24 mouse cellular contexts compared by ENCODE assay signal in genomic region chr13:38311125-38311524, GRCm38 (mm10). TPM values are rescaled to one million over a fixed set of nuclear protein-coding genes. Genes with fewer than 3 reads are reported as not detected.
DNase-seq lines count a peak whose midpoint lies in the region; ATAC-seq and TF ChIP-seq lines count a peak whose summit lies in the region.
"Had no signal": no experiment of that assay in that cellular context is flagged by ENCODE, and none has a peak within 500 bp of the region (broad histone marks: within the 10 kb centered on the region; RNA-seq: fewer than 3 reads in every experiment).

No protein-coding gene starts in this region.

- no peak overlapping the region for H3K27ac ChIP-seq in intestine, postnatal 0 days (ENCODE audit: low read depth, low read length)
- no peak overlapping the region for H3K27ac ChIP-seq in intestine, embryonic 15.5 days
- H3K27ac ChIP-seq in lung, embryonic 15.5 days, result no peak overlapping the region
- H3K27ac ChIP-seq in stomach, postnatal 0 days (replicated peaks), result no peak overlapping the region
- H3K27ac ChIP-seq: embryonic facial prominence, embryonic 10.5 days; embryonic facial prominence, embryonic 12.5 days; forebrain, embryonic 13.5 days had no signal

- H3K4me1 ChIP-seq in intestine, postnatal 0 days (replicated peaks; ENCODE audit: control insufficient read depth, insufficient read depth, low read length), result 0 out of 2 replicates have a peak, but pooled peaks cover 3% of the 10 kb centered on the region
- no peaks in the 10 kb centered on the region for H3K4me1 ChIP-seq in intestine, embryonic 15.5 days (replicated peaks)
- H3K4me1 ChIP-seq in lung, embryonic 15.5 days, result peaks cover 5% of the 10 kb centered on the region; the same call in 1 of the 2 replicates
- no peaks in the 10 kb centered on the region for H3K4me1 ChIP-seq in stomach, postnatal 0 days (replicated peaks; ENCODE audit: control insufficient read depth, insufficient read depth)
- H3K4me1 ChIP-seq: embryonic facial prominence, embryonic 10.5 days; embryonic facial prominence, embryonic 12.5 days; forebrain, embryonic 13.5 days had no signal

- H3K4me3 ChIP-seq in intestine, postnatal 0 days (ENCODE audit: low read depth, low read length), result no peak overlapping the region
- H3K4me3 ChIP-seq in intestine, embryonic 15.5 days (replicated peaks), result no peak overlapping the region
- no peak overlapping the region for H3K4me3 ChIP-seq in lung, embryonic 15.5 days
- no peak overlapping the region for H3K4me3 ChIP-seq in stomach, postnatal 0 days (ENCODE audit: low read depth, low read length)
- H3K4me3 ChIP-seq: embryonic facial prominence, embryonic 10.5 days; embryonic facial prominence, embryonic 12.5 days; forebrain, embryonic 13.5 days had no signal

- TF ChIP-seq CTCF in intestine, postnatal 0 days (IDR thresholded peaks at IDR 0.05; ENCODE audit: low read depth), result no peak
- no peak for TF ChIP-seq CTCF in stomach, postnatal 0 days (IDR thresholded peaks at IDR 0.05; ENCODE audit: low read depth)

- H3K9ac ChIP-seq in intestine, postnatal 0 days (ENCODE audit: low read depth, low read length), result no peak overlapping the region
- H3K9ac ChIP-seq in intestine, embryonic 15.5 days, result no peak overlapping the region
- no peak overlapping the region for H3K9ac ChIP-seq in lung, embryonic 15.5 days
- H3K9ac ChIP-seq in stomach, postnatal 0 days (ENCODE audit: low read length), result no peak overlapping the region
- H3K9ac ChIP-seq: embryonic facial prominence, embryonic 12.5 days; forebrain, embryonic 13.5 days had no signal

- H3K9me3 ChIP-seq in intestine, postnatal 0 days (ENCODE audit: control insufficient read depth), result no peaks in the 10 kb centered on the region
- H3K9me3 ChIP-seq in intestine, embryonic 15.5 days, result no peaks in the 10 kb centered on the region
- no peaks in the 10 kb centered on the region for H3K9me3 ChIP-seq in lung, embryonic 15.5 days
- no peaks in the 10 kb centered on the region for H3K9me3 ChIP-seq in stomach, postnatal 0 days (ENCODE audit: control insufficient read depth, low read length)
- H3K9me3 ChIP-seq: embryonic facial prominence, embryonic 10.5 days; embryonic facial prominence, embryonic 12.5 days; forebrain, embryonic 13.5 days; G1E had no signal

- H3K36me3 ChIP-seq in intestine, postnatal 0 days (ENCODE audit: control insufficient read depth, insufficient read depth), result no peaks in the 10 kb centered on the region
- no peaks in the 10 kb centered on the region for H3K36me3 ChIP-seq in intestine, embryonic 15.5 days
- H3K36me3 ChIP-seq in lung, embryonic 15.5 days, result no peaks in the 10 kb centered on the region
- H3K36me3 ChIP-seq in stomach, postnatal 0 days (ENCODE audit: control insufficient read depth, insufficient read depth, low read length), result no peaks in the 10 kb centered on the region
- H3K36me3 ChIP-seq: embryonic facial prominence, embryonic 10.5 days; embryonic facial prominence, embryonic 12.5 days; G1E had no signal

- no peak for DNase-seq in lung, postnatal 25 days (ENCODE audit: low spot score)
- peak; percentile 29 for DNase-seq in large intestine, adult 2 months (ENCODE audit: low read depth, low spot score)
- no peak for DNase-seq in stomach, postnatal 0 days (ENCODE audit: low spot score)
- DNase-seq in thymus, postnatal 14 days, result no peak
- DNase-seq: adrenal gland, adult 8-10 months; adrenal gland, postnatal 14 days; adrenal gland, postnatal 36 days; B cell, adult 2 months; cerebellum, adult 11-12 months; cerebellum, adult 2 months; cerebellum, adult 9-10 months; cerebellum, postnatal 10 days; cerebellum, postnatal 25 days had no signal

- ATAC-seq in intestine, postnatal 0 days, result no peak
- ATAC-seq in intestine, embryonic 15.5 days, result no peak
- ATAC-seq in lung, embryonic 15.5 days (ENCODE audit: borderline replicate concordance, extremely low read depth, low FRiP score, low TSS enrichment), result no peak
- ATAC-seq in stomach, postnatal 0 days (ENCODE audit: low FRiP score, low TSS enrichment), result peak; percentile 50
- ATAC-seq: activated CD4-positive, CD25-positive, alpha-beta regulatory T cell, adult 4 months; CD4-positive, CD25-positive, alpha-beta regulatory T cell, adult 4 months; forebrain, embryonic 13.5 days; Patski had no signal

- TF ChIP-seq EP300 in stomach, postnatal 0 days (optimal IDR thresholded peaks at IDR 0.05), result no peak

- WGBS in intestine, postnatal 0 days, result 46% methylated on average over 3 of the region's 3 CpGs
- WGBS in intestine, embryonic 15.5 days, result 56% methylated on average over 3 of the region's 3 CpGs
- WGBS in lung, embryonic 15.5 days, result 48% methylated on average over 3 of the region's 3 CpGs
- WGBS in large intestine, adult 2 months, result 36% methylated on average over 3 of the region's 3 CpGs
- 50% methylated on average over 3 of the region's 3 CpGs for WGBS in stomach, postnatal 0 days

- peak overlapping the region; percentile 6; the same call in 1 of the 2 replicates for H3K4me2 ChIP-seq in intestine, postnatal 0 days (replicated peaks; ENCODE audit: low read depth)
- no peak overlapping the region for H3K4me2 ChIP-seq in intestine, embryonic 15.5 days (replicated peaks)
- peak overlapping the region; percentile 13; the same call in 1 of the 2 replicates for H3K4me2 ChIP-seq in lung, embryonic 15.5 days
- H3K4me2 ChIP-seq in stomach, postnatal 0 days (replicated peaks; ENCODE audit: low read depth), result no peak overlapping the region
- H3K4me2 ChIP-seq: embryonic facial prominence, embryonic 12.5 days; forebrain, embryonic 13.5 days had no signal

- no peaks in the 10 kb centered on the region for H3K27me3 ChIP-seq in intestine, postnatal 0 days (replicated peaks; ENCODE audit: control insufficient read depth, insufficient read depth, low read length)
- no peaks in the 10 kb centered on the region for H3K27me3 ChIP-seq in intestine, embryonic 15.5 days (replicated peaks)
- no peaks in the 10 kb centered on the region for H3K27me3 ChIP-seq in lung, embryonic 15.5 days
- no peaks in the 10 kb centered on the region for H3K27me3 ChIP-seq in stomach, postnatal 0 days (ENCODE audit: control insufficient read depth, insufficient read depth, low read length)
- H3K27me3 ChIP-seq: CH12.LX; embryonic facial prominence, embryonic 12.5 days; forebrain, embryonic 13.5 days; Patski had no signal

RNA-seq across cellular contexts. Expression of gene Bmp6, which starts 33.8 kb away (rescaled TPM):
- polyA plus RNA-seq in intestine, postnatal 0 days (2015; fragmentation: Nextera tagmentation; extraction: Ambion mirVana), result 0.76 and 1.1 TPM in 2 replicates
- 1.5 and 1.6 TPM in 2 replicates for polyA plus RNA-seq in intestine, embryonic 15.5 days (2015; fragmentation: Nextera tagmentation; extraction: Ambion mirVana)
- polyA plus RNA-seq in lung, embryonic 15.5 days (2015; fragmentation: Nextera tagmentation; extraction: Ambion mirVana), result 1.1 and 1.2 TPM in 2 replicates
- 3.0 and 5.2 TPM in 2 replicates for polyA plus RNA-seq in large intestine, adult 2 months (2012; rRNA removed)
- polyA plus RNA-seq in stomach, postnatal 0 days (2015; fragmentation: Nextera tagmentation; extraction: Ambion mirVana), result 1.6 and 1.7 TPM in 2 replicates
- polyA plus RNA-seq: activated CD4-positive, CD25-positive, alpha-beta regulatory T cell, adult 4 months; CD4-positive, CD25-positive, alpha-beta regulatory T cell, adult 4 months; G1E had no signal

Comparison
In these comparisons a context has a peak if more than half of its experiments do, and no peak if none do; other contexts are left out.
1. H3K4me2 ChIP-seq: peak in intestine, postnatal 0 days (single experiment) and lung, embryonic 15.5 days (single experiment); none in intestine, embryonic 15.5 days (single experiment) and stomach, postnatal 0 days (single experiment).